Mouse (Mus musculus): ENCODE measurements around the gene Milr1. TPM values are rescaled to one million over a fixed set of nuclear protein-coding genes. Genes with fewer than 3 reads are reported as not detected.
"Not testable (repeated sequence)": the region's sequence is repeated elsewhere in the genome, so short reads cannot be mapped to it uniquely, and the experiment has no call there.

Milr1 gene
- total RNA-seq, 2 experiments from 2014 or later, result 0.44 TPM; not detected in 1

GRCm38 (mm10) chr11:106716568-106716967 is 34.5 kb upstream of the Milr1 start:
- DNase-seq (ENCODE audit: extremely low spot score in 1 of 2, low spot score in 2 of 2), result no peak
- Histone ChIP-seq H3K4me3 (no peak overlapping the region), H3K27ac (no peak overlapping the region)
- intact Hi-C loops (cut with DNase I), result no loop called here
- no peak for TF ChIP-seq CTCF (IDR thresholded peaks at IDR 0.05)

- no peak for TF ChIP-seq CTCF (IDR thresholded peaks at IDR 0.05)
- intact Hi-C loops (cut with DNase I), result no loop called here
- no peak for DNase-seq (ENCODE audit: extremely low spot score in 1 of 2, low spot score in 2 of 2)
- Histone ChIP-seq H3K27ac (no peak overlapping the region), H3K4me3 (no peak overlapping the region)
Measured at GRCm38 (mm10) chr11:106720379-106720778, 30.6 kb upstream of the Milr1 start.

GRCm38 (mm10) chr11:106722831-106723361 is 28.1 kb upstream of the Milr1 start:
- DNase-seq (ENCODE audit: extremely low spot score in 1 of 2, low spot score in 2 of 2), result no peak
- TF ChIP-seq CTCF (IDR thresholded peaks at IDR 0.05), result no peak
- intact Hi-C loops (cut with DNase I), result no loop called here
- no peak overlapping the region for H3K27ac ChIP-seq
- no peak overlapping the region for H3K4me3 ChIP-seq

- Histone ChIP-seq H3K4me3 (no peak overlapping the region), H3K27ac (no peak overlapping the region)
- no peak for TF ChIP-seq CTCF (IDR thresholded peaks at IDR 0.05)
- intact Hi-C loops (cut with DNase I), result no loop called here
- DNase-seq (ENCODE audit: extremely low spot score in 1 of 2, low spot score in 2 of 2), result no peak
Measured at GRCm38 (mm10) chr11:106723611-106724125, 27.4 kb upstream of the Milr1 start.

GRCm38 (mm10) chr11:106724176-106724915 is 26.7 kb upstream of the Milr1 start:
- no peak for TF ChIP-seq CTCF (IDR thresholded peaks at IDR 0.05)
- Histone ChIP-seq H3K27ac (no peak overlapping the region), H3K4me3 (no peak overlapping the region)
- intact Hi-C loops (cut with DNase I), result no loop called here
- no peak for DNase-seq (ENCODE audit: extremely low spot score in 1 of 2, low spot score in 2 of 2)

GRCm38 (mm10) chr11:106724916-106725235 is 26.1 kb upstream of the Milr1 start:
- DNase-seq (ENCODE audit: extremely low spot score in 1 of 2, low spot score in 2 of 2); H3K4me3 ChIP-seq; intact Hi-C loops (cut with DNase I); H3K27ac ChIP-seq: not testable (repeated sequence)

GRCm38 (mm10) chr11:106727967-106728366 is 23.1 kb upstream of the Milr1 start:
- TF ChIP-seq CTCF (IDR thresholded peaks at IDR 0.05), result no peak
- intact Hi-C loops (cut with DNase I), result no loop called here
- DNase-seq (ENCODE audit: extremely low spot score in 1 of 2, low spot score in 2 of 2), result no peak
- Histone ChIP-seq H3K27ac (no peak overlapping the region), H3K4me3 (no peak overlapping the region)

GRCm38 (mm10) chr11:106728402-106729366 is 22.3 kb upstream of the Milr1 start:
- no peak for DNase-seq (ENCODE audit: extremely low spot score in 1 of 2, low spot score in 2 of 2)
- TF ChIP-seq CTCF (IDR thresholded peaks at IDR 0.05), result no peak
- intact Hi-C loops (cut with DNase I), result no loop called here
- no peak overlapping the region for H3K4me3 ChIP-seq
- no peak overlapping the region for H3K27ac ChIP-seq

- no peak for DNase-seq (ENCODE audit: extremely low spot score in 1 of 2, low spot score in 2 of 2)
Measured at GRCm38 (mm10) chr11:106729656-106730055, 21.4 kb upstream of the Milr1 start.

GRCm38 (mm10) chr11:106730714-106731113 is 20.3 kb upstream of the Milr1 start:
- Histone ChIP-seq H3K27ac (no peak overlapping the region), H3K4me3 (no peak overlapping the region)
- no peak for TF ChIP-seq CTCF (IDR thresholded peaks at IDR 0.05)
- intact Hi-C loops (cut with DNase I), result no loop called here
- DNase-seq (ENCODE audit: extremely low spot score in 1 of 2, low spot score in 2 of 2), result no peak

More at GRCm38 (mm10) chr11:106729656-106730055, 21.4 kb upstream of the Milr1 start:
- TF ChIP-seq CTCF (IDR thresholded peaks at IDR 0.05), result no peak
- Histone ChIP-seq H3K27ac (no peak overlapping the region), H3K4me3 (no peak overlapping the region)
- intact Hi-C loops (cut with DNase I), result no loop called here

- no peak for DNase-seq (ENCODE audit: extremely low spot score in 1 of 2, low spot score in 2 of 2)
- Histone ChIP-seq H3K27ac (peak overlapping the region; percentile 48; the same call in 1 of the 2 replicates), H3K4me3 (no peak overlapping the region)
- intact Hi-C loops (cut with DNase I), result no loop called here
- TF ChIP-seq CTCF (IDR thresholded peaks at IDR 0.05), result no peak
Measured at GRCm38 (mm10) chr11:106736614-106737013, 14.4 kb upstream of the Milr1 start.

GRCm38 (mm10) chr11:106737178-106737621 is 13.8 kb upstream of the Milr1 start:
- H3K27ac ChIP-seq, result peak overlapping the region; percentile 48
- no peak overlapping the region for H3K4me3 ChIP-seq
- no peak for TF ChIP-seq CTCF (IDR thresholded peaks at IDR 0.05)
- peak; percentile 28 to 32 for DNase-seq (ENCODE audit: extremely low spot score in 1 of 2, low spot score in 2 of 2)
- intact Hi-C loops (cut with DNase I), result no loop called here
